Mouse (Mus musculus) urinary bladder, postnatal 25 days (tissue): ENCODE results near the gene Drosha.

ENCODE experiments used
- DNase-seq: peaks from one replicate; pipeline ENCODE4 v3.0.0; 2022; ENCODE audit warnings: low spot score

Gene Drosha

GRCm38 (mm10) chr15:12832599-12832998, 8.0 kb downstream of the Drosha start:
- DNase-seq, result no peak

GRCm38 (mm10) chr15:12833385-12833784, 8.8 kb downstream of the Drosha start:
- DNase-seq, result no peak

DNA sequence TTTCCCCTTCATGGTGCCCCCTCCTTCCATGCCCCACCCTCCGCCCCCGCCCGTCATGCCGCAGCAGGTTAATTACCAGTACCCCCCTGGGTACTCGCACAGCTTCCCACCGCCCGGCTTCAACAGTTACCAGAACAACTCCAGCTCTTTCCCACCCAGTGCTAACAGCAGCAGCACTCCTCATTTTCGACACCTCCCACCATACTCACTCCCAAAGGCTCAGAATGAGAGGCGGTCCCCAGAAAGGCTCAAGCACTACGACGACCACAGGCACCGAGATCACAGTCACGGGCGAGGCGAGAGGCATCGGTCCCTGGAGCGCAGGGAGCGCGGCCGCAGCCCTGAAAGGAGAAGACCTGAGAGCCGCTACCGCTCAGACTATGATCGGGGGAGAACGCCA, 9.6 kb downstream of the Drosha start:
- no peak for DNase-seq

- no peak for DNase-seq
Observed at GRCm38 (mm10) chr15:12840737-12841136, 16.1 kb downstream of the Drosha start.

DNA sequence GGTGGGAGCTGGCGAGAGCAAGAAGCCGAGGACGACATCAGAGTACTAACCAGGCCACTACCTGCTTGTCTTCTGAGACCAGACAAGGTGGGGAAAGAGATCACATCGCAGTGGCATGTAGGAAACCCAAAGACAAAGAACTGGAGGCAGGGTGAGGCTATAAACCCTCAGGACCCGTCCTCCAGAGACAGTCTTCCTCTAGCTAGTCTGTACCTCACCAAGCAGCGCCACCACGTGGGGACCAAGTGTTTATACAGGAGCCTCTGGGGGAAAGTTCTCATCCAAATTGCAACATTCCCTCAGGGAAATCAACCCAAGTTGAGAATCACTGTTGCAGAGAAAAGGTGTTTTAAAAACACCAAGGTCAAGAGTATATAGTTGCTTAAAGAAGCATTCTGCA, 18.2 kb downstream of the Drosha start:
- no peak for DNase-seq

GRCm38 (mm10) chr15:12848196-12848975, 23.8 kb downstream of the Drosha start:
- DNase-seq, result no peak

DNA sequence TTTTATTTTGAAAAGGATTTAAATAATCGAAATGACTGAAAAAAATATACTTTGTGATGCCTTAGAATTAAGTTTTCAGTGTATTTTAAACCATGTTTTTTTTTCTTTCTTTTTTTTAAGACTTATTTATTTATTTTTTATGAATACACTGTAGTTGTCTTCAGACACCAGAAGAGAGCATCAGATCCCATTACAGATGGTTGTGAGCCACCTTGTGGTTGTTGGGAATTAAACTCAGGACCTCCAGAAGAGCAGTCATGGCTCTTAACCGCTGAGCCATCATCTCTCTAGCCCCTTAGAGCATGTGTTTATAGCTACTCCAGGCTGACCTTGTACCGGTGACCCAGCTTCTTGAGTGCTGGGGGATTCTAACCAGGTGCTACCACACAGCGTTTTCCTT, 24.8 kb downstream of the Drosha start:
- no peak for DNase-seq

DNA sequence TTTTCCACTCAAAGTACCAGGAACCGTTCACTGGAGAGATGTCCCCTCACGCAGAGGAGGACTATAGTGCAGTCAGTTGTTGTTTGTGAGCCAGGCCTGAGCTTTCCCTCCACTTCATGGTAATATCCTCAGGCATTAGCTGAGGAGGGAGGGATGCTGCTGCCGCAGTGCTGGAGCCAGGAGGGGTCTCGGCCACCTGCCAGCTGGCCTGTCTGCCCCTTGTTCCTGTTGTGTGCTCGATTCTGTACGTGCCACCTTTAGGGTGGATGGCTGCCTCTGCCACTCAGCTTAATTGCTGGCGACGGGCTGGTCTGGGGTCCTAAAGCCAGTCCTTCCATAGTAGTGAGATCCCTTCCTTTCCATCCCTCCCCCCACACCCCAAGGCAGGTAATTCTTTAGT, 28.9 kb downstream of the Drosha start:
- no peak for DNase-seq

- DNase-seq, result no peak
Observed at GRCm38 (mm10) chr15:12856780-12857179, 32.2 kb downstream of the Drosha start.

- DNase-seq, result no peak
Observed at GRCm38 (mm10) chr15:12857840-12858516, 33.4 kb downstream of the Drosha start.

GRCm38 (mm10) chr15:12858645-12859044, 34.0 kb downstream of the Drosha start:
- no peak for DNase-seq

DNA sequence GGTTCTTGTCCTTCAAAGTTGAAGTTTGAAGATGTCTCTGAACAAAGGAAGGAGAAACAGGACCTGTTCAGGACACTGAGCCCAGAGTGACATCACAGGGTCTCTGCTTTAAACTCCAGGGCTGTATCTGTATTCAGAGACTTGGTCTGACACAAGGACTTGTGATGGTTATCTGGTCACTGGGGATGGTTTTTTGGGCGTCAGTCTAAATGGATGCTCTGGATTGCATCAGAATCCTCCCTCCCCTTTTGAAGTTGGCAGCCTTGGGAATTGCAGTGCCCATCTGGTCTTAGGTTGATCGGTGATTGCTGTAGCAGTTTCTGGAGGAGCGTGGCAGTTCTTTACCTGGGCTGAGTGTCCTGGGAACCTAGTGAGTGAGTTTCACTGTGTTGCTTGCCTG, 37.4 kb downstream of the Drosha start:
- no peak for DNase-seq

- no peak for DNase-seq
Observed at GRCm38 (mm10) chr15:12863669-12864068, 39.1 kb downstream of the Drosha start.

- no peak for DNase-seq
Observed at GRCm38 (mm10) chr15:12865595-12866314, 41.1 kb downstream of the Drosha start.

- DNase-seq, result no peak
Observed at GRCm38 (mm10) chr15:12867269-12867668, 42.7 kb downstream of the Drosha start.

DNA sequence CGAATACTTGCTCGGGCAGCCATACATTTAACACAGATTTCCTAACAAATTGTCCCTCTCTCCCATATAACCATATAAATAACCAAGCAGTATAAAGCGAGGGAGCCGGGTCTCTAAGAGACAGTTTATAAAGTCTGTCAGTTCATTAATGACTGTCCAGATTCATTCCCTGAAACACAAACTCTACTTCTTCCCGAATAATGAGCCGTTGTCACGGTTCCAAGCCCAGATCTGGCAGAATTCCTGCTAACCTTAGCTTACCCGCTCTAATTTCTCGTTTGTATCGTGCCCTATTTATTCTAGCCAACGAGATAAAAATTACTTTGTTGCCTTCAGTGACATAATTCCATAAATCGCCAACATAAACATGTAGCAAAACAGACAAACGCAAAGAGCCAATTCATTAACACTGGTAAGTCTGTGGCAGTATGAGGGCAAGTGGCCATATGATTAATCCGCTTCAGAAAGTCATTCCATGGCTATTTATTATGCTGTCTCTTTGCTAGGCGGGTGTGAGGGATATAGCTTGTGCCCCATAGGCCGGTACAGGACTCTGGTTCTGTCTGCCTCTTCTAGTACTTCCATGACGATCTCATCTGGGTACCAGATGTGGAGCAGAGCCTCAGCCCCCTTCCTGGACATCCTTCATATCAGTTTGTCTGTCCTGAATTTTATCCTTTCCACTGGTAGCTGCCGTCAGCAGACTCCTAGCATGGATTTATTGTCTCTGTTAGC, 51.0 kb downstream of the Drosha start:
- DNase-seq, result no peak

- DNase-seq, result no peak
Observed at GRCm38 (mm10) chr15:12876266-12876665, 51.7 kb downstream of the Drosha start.

DNA sequence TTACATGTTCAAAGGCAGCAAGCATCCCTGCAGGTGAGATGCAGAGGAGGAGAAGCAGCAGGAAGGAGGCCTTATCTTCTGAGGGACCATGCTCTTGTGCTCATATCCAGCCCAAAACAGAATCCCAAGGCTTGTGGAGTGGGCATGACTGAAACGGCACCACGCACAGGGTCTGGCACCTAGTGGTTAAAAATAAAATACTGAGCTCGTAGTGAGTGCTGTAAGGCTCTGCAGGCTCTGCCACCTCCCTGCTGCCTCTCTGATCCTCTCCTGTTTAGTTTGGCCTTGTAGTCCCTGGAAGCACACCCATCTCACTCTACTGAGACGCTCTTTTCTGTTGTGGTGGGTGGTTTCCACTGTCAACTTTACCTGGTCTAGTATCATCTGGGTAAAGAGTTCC, 52.3 kb downstream of the Drosha start:
- no peak for DNase-seq

- no peak for DNase-seq
Observed at GRCm38 (mm10) chr15:12877934-12878333, 53.3 kb downstream of the Drosha start.

DNA sequence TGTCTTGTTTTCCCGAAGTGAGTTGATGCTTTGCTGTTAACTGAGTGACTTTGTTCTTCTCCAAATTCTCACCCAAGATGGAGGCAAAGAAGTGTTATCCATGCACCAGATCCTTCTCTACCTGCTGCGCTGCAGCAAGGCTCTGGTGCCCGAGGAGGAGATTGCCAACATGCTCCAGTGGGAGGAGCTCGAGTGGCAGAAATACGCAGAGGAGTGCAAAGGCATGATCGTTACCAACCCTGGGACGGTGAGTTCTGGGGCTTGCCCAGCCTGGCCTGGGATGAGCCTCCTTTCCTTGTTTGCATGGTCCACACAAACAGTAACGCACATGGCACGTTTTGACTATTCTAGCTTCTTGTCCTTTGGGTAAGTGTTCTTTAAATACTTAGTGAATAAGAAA, 54.0 kb downstream of the Drosha start:
- no peak for DNase-seq

GRCm38 (mm10) chr15:12879937-12880336, 55.3 kb downstream of the Drosha start:
- DNase-seq, result no peak

- DNase-seq, result no peak
Observed at GRCm38 (mm10) chr15:12884855-12885254, 60.2 kb downstream of the Drosha start.
